Mouse (Mus musculus): ENCODE results near the gene Tnni3k. TPM values are rescaled to one million over a fixed set of nuclear protein-coding genes. Genes with fewer than 3 reads are reported as not detected.

Tnni3k gene
- total and polyA plus RNA-seq, 2 experiments from 2014 or later: 99.9 to 101 TPM

GRCm38 (mm10) chr3:154879515-154879914, 175.7 kb downstream of the Tnni3k start:
- H3K4me2 ChIP-seq (ENCODE audit: low read depth, low read length): no peak overlapping the region
- H3K4me1 ChIP-seq (ENCODE audit: control insufficient read depth, insufficient read depth): peaks cover 27% of the 10 kb centered on the region
- H3K9ac ChIP-seq (replicated peaks; ENCODE audit: low read depth, low read length): no peak overlapping the region
- 28% methylated on average over 2 of the region's 2 CpGs for WGBS
- ATAC-seq (ENCODE audit: insufficient read depth, low read depth) (no peak), DNase-seq (ENCODE audit: low spot score) (no peak)
- no peaks in the 10 kb centered on the region for H3K9me3 ChIP-seq (replicated peaks; ENCODE audit: control insufficient read depth, low read length)
- H3K27me3 ChIP-seq (ENCODE audit: control insufficient read depth, insufficient read depth, low read length): no peaks in the 10 kb centered on the region
- TF ChIP-seq CTCF (IDR thresholded peaks at IDR 0.05; ENCODE audit: low read depth): no peak
- TF ChIP-seq EP300 (IDR thresholded peaks at IDR 0.05; ENCODE audit: low read depth): no peak
- no peak overlapping the region for H3K4me3 ChIP-seq (ENCODE audit: low read depth, low read length)
- H3K27ac ChIP-seq (ENCODE audit: low read depth): peak overlapping the region; percentile 66
- peaks cover 10% of the 10 kb centered on the region; the same call in 1 of the 2 replicates for H3K36me3 ChIP-seq (replicated peaks; ENCODE audit: control insufficient read depth, insufficient read depth, low read length)

- TF ChIP-seq EP300 (IDR thresholded peaks at IDR 0.05; ENCODE audit: low read depth) (no peak), CTCF (IDR thresholded peaks at IDR 0.05; ENCODE audit: low read depth) (no peak)
- Histone ChIP-seq H3K9me3 (replicated peaks; ENCODE audit: control insufficient read depth, low read length) (no peaks in the 10 kb centered on the region), H3K27ac (ENCODE audit: low read depth) (peak overlapping the region; percentile 66), H3K27me3 (ENCODE audit: control insufficient read depth, insufficient read depth, low read length) (no peaks in the 10 kb centered on the region), H3K36me3 (replicated peaks; ENCODE audit: control insufficient read depth, insufficient read depth, low read length) (peaks cover 11% of the 10 kb centered on the region; the same call in 1 of the 2 replicates), H3K4me2 (ENCODE audit: low read depth, low read length) (no peak overlapping the region), H3K9ac (replicated peaks; ENCODE audit: low read depth, low read length) (no peak overlapping the region), H3K4me3 (ENCODE audit: low read depth, low read length) (no peak overlapping the region), H3K4me1 (ENCODE audit: control insufficient read depth, insufficient read depth) (peaks cover 27% of the 10 kb centered on the region)
- ATAC-seq (ENCODE audit: insufficient read depth, low read depth) (no peak), DNase-seq (ENCODE audit: low spot score) (no peak)
- WGBS: 52% methylated on average over 1 of the region's 1 CpGs
These were observed 176.1 kb downstream of the Tnni3k start for GRCm38 (mm10) chr3:154879080-154879479.

DNA sequence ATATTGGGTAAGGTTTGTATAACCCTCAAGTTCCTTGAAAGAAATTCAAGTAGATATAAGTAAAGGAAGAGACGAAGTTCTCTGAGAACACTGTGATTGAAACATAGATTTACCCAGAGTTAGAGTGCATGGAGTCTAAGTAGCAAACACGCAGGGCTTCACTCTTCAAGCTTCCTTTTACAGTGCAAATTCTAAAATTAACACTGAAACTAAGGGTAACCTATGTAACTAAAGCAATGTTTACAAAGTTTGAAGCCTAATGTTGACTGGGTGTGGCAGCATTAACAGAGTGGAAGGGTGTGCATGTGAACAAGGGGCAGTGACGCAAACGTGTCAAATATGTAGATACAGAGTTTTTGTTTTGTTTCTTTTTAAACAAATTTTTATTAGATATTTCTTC, 186.4 kb downstream of the Tnni3k start:
- peaks cover 14% of the 10 kb centered on the region; the same call in 1 of the 2 replicates for H3K36me3 ChIP-seq (replicated peaks; ENCODE audit: control insufficient read depth, insufficient read depth, low read length)
- no peak overlapping the region for H3K4me2 ChIP-seq (ENCODE audit: low read depth, low read length)
- ATAC-seq (ENCODE audit: insufficient read depth, low read depth): no peak
- DNase-seq (ENCODE audit: low spot score): no peak
- WGBS: 82% methylated on average over 4 of the region's 4 CpGs
- H3K4me1 ChIP-seq (ENCODE audit: control insufficient read depth, insufficient read depth): no peaks in the 10 kb centered on the region
- TF ChIP-seq CTCF (IDR thresholded peaks at IDR 0.05; ENCODE audit: low read depth) (no peak), EP300 (IDR thresholded peaks at IDR 0.05; ENCODE audit: low read depth) (no peak)
- H3K27ac ChIP-seq (ENCODE audit: low read depth): no peak overlapping the region
- no peak overlapping the region for H3K4me3 ChIP-seq (ENCODE audit: low read depth, low read length)
- H3K27me3 ChIP-seq (ENCODE audit: control insufficient read depth, insufficient read depth, low read length): no peaks in the 10 kb centered on the region
- no peak overlapping the region for H3K9ac ChIP-seq (replicated peaks; ENCODE audit: low read depth, low read length)
- no peaks in the 10 kb centered on the region for H3K9me3 ChIP-seq (replicated peaks; ENCODE audit: control insufficient read depth, low read length)

DNA sequence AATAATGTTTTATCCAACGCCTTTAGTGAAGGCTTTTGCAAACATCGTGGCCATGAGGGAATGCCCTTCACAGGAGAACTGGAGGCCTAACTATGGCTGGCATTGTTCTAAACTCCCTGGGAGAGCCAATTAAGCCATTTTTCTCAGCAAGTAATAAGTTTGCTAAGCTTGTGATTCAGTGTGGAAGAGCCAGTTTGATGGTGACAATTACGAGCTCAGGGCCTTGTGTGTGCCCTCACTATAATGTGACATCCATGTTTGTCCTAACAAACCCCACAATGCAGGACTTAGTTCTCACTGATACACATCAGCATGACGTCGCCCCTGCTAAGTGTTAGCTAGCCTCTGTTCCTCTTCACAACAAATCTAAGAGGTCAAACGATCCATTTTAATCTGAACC, 193.3 kb downstream of the Tnni3k start:
- Histone ChIP-seq H3K4me1 (ENCODE audit: control insufficient read depth, insufficient read depth) (no peaks in the 10 kb centered on the region), H3K27me3 (ENCODE audit: control insufficient read depth, insufficient read depth, low read length) (no peaks in the 10 kb centered on the region), H3K4me2 (ENCODE audit: low read depth, low read length) (no peak overlapping the region), H3K27ac (ENCODE audit: low read depth) (no peak overlapping the region), H3K4me3 (ENCODE audit: low read depth, low read length) (no peak overlapping the region), H3K9me3 (replicated peaks; ENCODE audit: control insufficient read depth, low read length) (no peaks in the 10 kb centered on the region), H3K36me3 (replicated peaks; ENCODE audit: control insufficient read depth, insufficient read depth, low read length) (0 out of 2 replicates have a peak, but pooled peaks cover 4% of the 10 kb centered on the region), H3K9ac (replicated peaks; ENCODE audit: low read depth, low read length) (no peak overlapping the region)
- DNase-seq (ENCODE audit: low spot score) (no peak), ATAC-seq (ENCODE audit: insufficient read depth, low read depth) (no peak)
- 83% methylated on average over 6 of the region's 6 CpGs for WGBS
- TF ChIP-seq CTCF (IDR thresholded peaks at IDR 0.05; ENCODE audit: low read depth) (no peak), EP300 (IDR thresholded peaks at IDR 0.05; ENCODE audit: low read depth) (no peak)

- no peaks in the 10 kb centered on the region for H3K4me1 ChIP-seq (ENCODE audit: control insufficient read depth, insufficient read depth)
- no peak overlapping the region for H3K27ac ChIP-seq (ENCODE audit: low read depth)
- WGBS: 53% methylated on average over 3 of the region's 3 CpGs
- no peak overlapping the region for H3K4me3 ChIP-seq (ENCODE audit: low read depth, low read length)
- peaks cover 5% of the 10 kb centered on the region; the same call in 1 of the 2 replicates for H3K36me3 ChIP-seq (replicated peaks; ENCODE audit: control insufficient read depth, insufficient read depth, low read length)
- no peak overlapping the region for H3K9ac ChIP-seq (replicated peaks; ENCODE audit: low read depth, low read length)
- no peak for ATAC-seq (ENCODE audit: insufficient read depth, low read depth)
- no peaks in the 10 kb centered on the region for H3K27me3 ChIP-seq (ENCODE audit: control insufficient read depth, insufficient read depth, low read length)
- H3K9me3 ChIP-seq (replicated peaks; ENCODE audit: control insufficient read depth, low read length): no peaks in the 10 kb centered on the region
- TF ChIP-seq CTCF (IDR thresholded peaks at IDR 0.05; ENCODE audit: low read depth) (no peak), EP300 (IDR thresholded peaks at IDR 0.05; ENCODE audit: low read depth) (no peak)
- no peak overlapping the region for H3K4me2 ChIP-seq (ENCODE audit: low read depth, low read length)
- DNase-seq (ENCODE audit: low spot score): no peak
These were observed 195.5 kb downstream of the Tnni3k start for GRCm38 (mm10) chr3:154859721-154860120.

- H3K4me3 ChIP-seq (ENCODE audit: low read depth, low read length): no peak overlapping the region
- no peak overlapping the region for H3K4me2 ChIP-seq (ENCODE audit: low read depth, low read length)
- no peak for TF ChIP-seq EP300 (IDR thresholded peaks at IDR 0.05; ENCODE audit: low read depth)
- TF ChIP-seq CTCF (IDR thresholded peaks at IDR 0.05; ENCODE audit: low read depth): no peak
- WGBS: 54% methylated on average over 6 of the region's 6 CpGs
- H3K36me3 ChIP-seq (replicated peaks; ENCODE audit: control insufficient read depth, insufficient read depth, low read length): peaks cover 11% of the 10 kb centered on the region
- no peaks in the 10 kb centered on the region for H3K4me1 ChIP-seq (ENCODE audit: control insufficient read depth, insufficient read depth)
- H3K9me3 ChIP-seq (replicated peaks; ENCODE audit: control insufficient read depth, low read length): no peaks in the 10 kb centered on the region
- no peak overlapping the region for H3K27ac ChIP-seq (ENCODE audit: low read depth)
- DNase-seq (ENCODE audit: low spot score): no peak
- no peak for ATAC-seq (ENCODE audit: insufficient read depth, low read depth)
- no peaks in the 10 kb centered on the region for H3K27me3 ChIP-seq (ENCODE audit: control insufficient read depth, insufficient read depth, low read length)
- H3K9ac ChIP-seq (replicated peaks; ENCODE audit: low read depth, low read length): no peak overlapping the region
These were observed 201.9 kb downstream of the Tnni3k start for GRCm38 (mm10) chr3:154853257-154853656.

Measured in heart, postnatal 0 days (tissue).